Mouse (Mus musculus) hindbrain, embryonic 11.5 days (tissue): ENCODE results near the gene Ciapin1. TPM values are rescaled to one million over a fixed set of nuclear protein-coding genes. Genes with fewer than 3 reads are reported as not detected.
A peak's percentile ranks its signal among the peaks of the same experiment; 100 is the strongest.

ENCODE experiments used
- ATAC-seq: fragments of 200-750 bp; cut with Nextera tagmentation; 2 replicates; pipeline ENCODE4 v1.8.0; 2017; ENCODE audit warnings: mild to moderate bottlenecking, moderate TSS enrichment, moderate library complexity; ENCODE audit not compliant: low FRiP score
- DNase-seq: peaks from one replicate; pipeline ENCODE4 v3.0.0-alpha.2; 2015; ENCODE audit warnings: low spot score
- H3K27ac ChIP-seq: fragments of 300-500 bp; sonication (generic); 2 replicates; pipeline ENCODE4 v1.5.1; 2014; ENCODE audit warnings: mild to moderate bottlenecking, low read depth, low read length
- H3K27me3 ChIP-seq: fragments of 300-500 bp; sonication (generic); 2 replicates; pipeline ENCODE4 v1.6.1; 2014; ENCODE audit warnings: mild to moderate bottlenecking, low read length, moderate library complexity, mixed read lengths; ENCODE audit not compliant: control insufficient read depth, insufficient read depth
- H3K36me3 ChIP-seq: fragments of 300-500 bp; sonication (generic); 2 replicates; pipeline ENCODE4 v1.6.1; 2014; ENCODE audit warnings: mild to moderate bottlenecking, low read length, moderate library complexity, mixed read lengths; ENCODE audit not compliant: control insufficient read depth, insufficient read depth
- H3K4me1 ChIP-seq: fragments of 300-500 bp; sonication (generic); replicated peaks from 2 replicates; pipeline ENCODE4 v1.6.1; 2014; ENCODE audit warnings: low read length, mixed read lengths; ENCODE audit not compliant: control insufficient read depth, insufficient read depth
- H3K4me2 ChIP-seq: fragments of 300-500 bp; sonication (generic); replicated peaks from 2 replicates; pipeline ENCODE4 v1.6.1; 2014; ENCODE audit warnings: mild to moderate bottlenecking, low read depth, low read length
- H3K4me3 ChIP-seq: fragments of 300-500 bp; sonication (generic); 2 replicates; pipeline ENCODE4 v1.5.1; 2014; ENCODE audit warnings: low read depth, low read length
- H3K9ac ChIP-seq: fragments of 300-500 bp; sonication (generic); 2 replicates; pipeline ENCODE4 v1.6.1; 2014; ENCODE audit warnings: low read depth, low read length
- H3K9me3 ChIP-seq: fragments of 300-500 bp; sonication (generic); 2 replicates; pipeline ENCODE4 v1.6.1; 2016; ENCODE audit warnings: low read length; ENCODE audit not compliant: control insufficient read depth
- WGBS: fragments of 180-500 bp; shearing (Covaris S2); extraction: QIAGEN DNeasy Blood & Tissue Kit; methylation state at CpG from one replicate; pipeline ENCODE4 v1.1.7; 2014; 5-methylcytosine and 5-hydroxymethylcytosine counted together
- polyA plus RNA-seq: library from polyadenylated mRNA; unstranded; fragments of >200 nt; fragmentation: Nextera tagmentation; extraction: Ambion mirVana; gene quantifications from 2 replicates; pipeline ENCODE4 v1.2.1, GENCODE M21; 2014

Ciapin1 gene
- polyA plus RNA-seq, 1 experiment from 2014 or later = 124 TPM

GRCm38 (mm10) chr8:94780491-94781154 is 57.5 kb downstream of the Ciapin1 start:
- Histone ChIP-seq H3K9me3 (no peaks in the 10 kb centered on the region), H3K4me2 (no peak overlapping the region), H3K27me3 (no peaks in the 10 kb centered on the region), H3K9ac (no peak overlapping the region), H3K36me3 (no peaks in the 10 kb centered on the region), H3K4me1 (no peaks in the 10 kb centered on the region; the same call in 1 of the 2 replicates), H3K4me3 (no peak overlapping the region), H3K27ac (no peak overlapping the region)
- WGBS = 79% methylated on average over 21 of the region's 21 CpGs
- ATAC-seq (no peak), DNase-seq (no peak)

GRCm38 (mm10) chr8:94779534-94780294 is 58.4 kb downstream of the Ciapin1 start:
- no peaks in the 10 kb centered on the region for H3K36me3 ChIP-seq
- no peaks in the 10 kb centered on the region for H3K27me3 ChIP-seq
- H3K4me3 ChIP-seq = no peak overlapping the region
- no peak overlapping the region for H3K9ac ChIP-seq
- ATAC-seq = no peak
- no peak overlapping the region for H3K4me2 ChIP-seq
- WGBS = 95% methylated on average over 16 of the region's 16 CpGs
- no peak for DNase-seq
- no peaks in the 10 kb centered on the region; the same call in 1 of the 2 replicates for H3K4me1 ChIP-seq
- no peak overlapping the region for H3K27ac ChIP-seq
- H3K9me3 ChIP-seq = no peaks in the 10 kb centered on the region

- Histone ChIP-seq H3K4me2 (no peak overlapping the region), H3K4me1 (no peaks in the 10 kb centered on the region; the same call in 1 of the 2 replicates), H3K27me3 (no peaks in the 10 kb centered on the region), H3K36me3 (no peaks in the 10 kb centered on the region), H3K9ac (no peak overlapping the region), H3K9me3 (no peaks in the 10 kb centered on the region), H3K27ac (no peak overlapping the region), H3K4me3 (no peak overlapping the region)
- ATAC-seq (peak; percentile 50; the same call in 1 of the 2 replicates), DNase-seq (peak; percentile 19)
- 75% methylated on average over 10 of the region's 10 CpGs for WGBS
Measured at GRCm38 (mm10) chr8:94778895-94779533, 59.1 kb downstream of the Ciapin1 start.

GRCm38 (mm10) chr8:94778473-94778872 is 59.7 kb downstream of the Ciapin1 start:
- Histone ChIP-seq H3K9ac (0 out of 2 replicates have a peak overlapping the region, but pooled peaks have one; percentile 7), H3K4me1 (peaks cover 4% of the 10 kb centered on the region), H3K9me3 (no peaks in the 10 kb centered on the region), H3K27me3 (no peaks in the 10 kb centered on the region), H3K4me2 (no peak overlapping the region), H3K27ac (peak overlapping the region; percentile 30; the same call in 1 of the 2 replicates), H3K36me3 (no peaks in the 10 kb centered on the region), H3K4me3 (no peak overlapping the region)
- peak; percentile 11; the same call in 1 of the 2 replicates for ATAC-seq
- 62% methylated on average over 5 of the region's 5 CpGs for WGBS
- DNase-seq = no peak

GRCm38 (mm10) chr8:94778036-94778435 is 60.1 kb downstream of the Ciapin1 start:
- 0 out of 2 replicates have a peak, but pooled peaks have one; percentile 1 for ATAC-seq
- H3K9me3 ChIP-seq = no peaks in the 10 kb centered on the region
- H3K27ac ChIP-seq = peak overlapping the region; percentile 30; the same call in 1 of the 2 replicates
- WGBS = 76% methylated on average over 10 of the region's 10 CpGs
- H3K27me3 ChIP-seq = 0 out of 2 replicates have a peak, but pooled peaks cover 1% of the 10 kb centered on the region
- no peak overlapping the region for H3K4me2 ChIP-seq
- H3K4me3 ChIP-seq = no peak overlapping the region
- peaks cover 5% of the 10 kb centered on the region for H3K4me1 ChIP-seq
- H3K36me3 ChIP-seq = no peaks in the 10 kb centered on the region
- 0 out of 2 replicates have a peak overlapping the region, but pooled peaks have one; percentile 7 for H3K9ac ChIP-seq
- no peak for DNase-seq

GRCm38 (mm10) chr8:94776346-94776745 is 61.8 kb downstream of the Ciapin1 start:
- no peak overlapping the region for H3K4me2 ChIP-seq
- ATAC-seq = no peak
- DNase-seq = no peak
- 87% methylated on average over 2 of the region's 2 CpGs for WGBS
- H3K27me3 ChIP-seq = peaks cover 9% of the 10 kb centered on the region
- no peak overlapping the region for H3K9ac ChIP-seq
- peaks cover 14% of the 10 kb centered on the region for H3K4me1 ChIP-seq
- H3K36me3 ChIP-seq = no peaks in the 10 kb centered on the region
- no peak overlapping the region for H3K27ac ChIP-seq
- H3K9me3 ChIP-seq = no peaks in the 10 kb centered on the region
- no peak overlapping the region for H3K4me3 ChIP-seq

GRCm38 (mm10) chr8:94774601-94775000 is 63.6 kb downstream of the Ciapin1 start:
- H3K27ac ChIP-seq = no peak overlapping the region
- no peaks in the 10 kb centered on the region for H3K36me3 ChIP-seq
- no peak overlapping the region for H3K4me2 ChIP-seq
- H3K4me1 ChIP-seq = peaks cover 16% of the 10 kb centered on the region
- no peak for DNase-seq
- H3K9me3 ChIP-seq = no peaks in the 10 kb centered on the region
- no peak overlapping the region for H3K4me3 ChIP-seq
- no peak for ATAC-seq
- H3K9ac ChIP-seq = no peak overlapping the region
- WGBS = 86% methylated on average over 1 of the region's 1 CpGs
- H3K27me3 ChIP-seq = peaks cover 15% of the 10 kb centered on the region

GRCm38 (mm10) chr8:94773700-94774171 is 64.4 kb downstream of the Ciapin1 start:
- Histone ChIP-seq H3K36me3 (no peaks in the 10 kb centered on the region), H3K9ac (no peak overlapping the region), H3K9me3 (no peaks in the 10 kb centered on the region), H3K4me3 (no peak overlapping the region), H3K4me2 (no peak overlapping the region), H3K27ac (no peak overlapping the region), H3K4me1 (peaks cover 16% of the 10 kb centered on the region), H3K27me3 (peaks cover 15% of the 10 kb centered on the region)
- WGBS = 12% methylated on average over 12 of the region's 12 CpGs
- peak; percentile 27 for DNase-seq
- ATAC-seq = no peak
